In the genomic region with DNA sequence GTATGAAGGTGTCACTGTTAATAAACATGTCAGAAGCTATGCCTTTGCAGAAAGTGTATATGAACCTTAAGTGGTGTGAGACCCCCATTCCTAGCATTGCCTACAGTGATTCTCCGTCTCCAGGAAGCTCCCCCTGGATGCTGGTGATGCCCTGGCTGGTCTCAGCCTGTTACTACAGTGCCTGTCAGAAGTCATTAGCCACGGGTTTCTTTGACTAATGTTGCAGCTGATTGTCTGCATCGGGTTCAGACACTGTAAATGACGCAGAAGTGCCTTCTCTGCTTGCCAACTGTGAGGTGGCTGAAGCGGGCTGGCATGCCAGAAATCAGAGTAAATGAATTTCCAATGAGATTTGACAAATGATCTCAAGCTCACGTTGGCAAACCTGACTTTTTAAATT, we compare ENCODE assay signal across 27 mouse cellular contexts.
DNase-seq lines count a peak whose midpoint lies in the region; ATAC-seq and TF ChIP-seq lines count a peak whose summit lies in the region.
"Had no signal": no experiment of that assay in that cellular context is flagged by ENCODE, and none has a peak within 500 bp of the region (broad histone marks: within the 10 kb centered on the region; RNA-seq: fewer than 3 reads in every experiment).

No protein-coding gene starts in this region.

- H3K36me3 ChIP-seq in hindbrain, embryonic 15.5 days: no peaks in the 10 kb centered on the region
- H3K36me3 ChIP-seq in hindbrain, embryonic 12.5 days: no peaks in the 10 kb centered on the region
- no peaks in the 10 kb centered on the region for H3K36me3 ChIP-seq in stomach, postnatal 0 days (ENCODE audit: control insufficient read depth, insufficient read depth, low read length)
- H3K36me3 ChIP-seq: kidney, embryonic 15.5 days; limb, embryonic 13.5 days; lung, embryonic 15.5 days; midbrain, embryonic 12.5 days; neural tube, embryonic 12.5 days had no signal

- DNase-seq in cerebellum, postnatal 10 days: peak; percentile 74 to 83
- no peak for DNase-seq in cerebellum, adult 8-10 months
- DNase-seq in Muller cell, postnatal 12 days (ENCODE audit: inconsistent ontology term): peak; percentile 37
- DNase-seq in retina, postnatal 1 day: peak; percentile 75
- DNase-seq in stomach, postnatal 0 days (ENCODE audit: low spot score): no peak
- DNase-seq: adrenal gland, postnatal 10 days; cerebellum, adult 11-12 months; cerebellum, postnatal 25 days; gastrocnemius, postnatal 14 days; heart, postnatal 36 days; kidney, adult 18-20 months; kidney, postnatal 25 days; lung, postnatal 36 days; right cerebral cortex, postnatal 14 days had no signal

- no peaks in the 10 kb centered on the region for H3K27me3 ChIP-seq in hindbrain, embryonic 15.5 days
- H3K27me3 ChIP-seq in hindbrain, embryonic 12.5 days: no peaks in the 10 kb centered on the region
- H3K27me3 ChIP-seq in stomach, postnatal 0 days (ENCODE audit: control insufficient read depth, insufficient read depth, low read length): no peaks in the 10 kb centered on the region
- H3K27me3 ChIP-seq: CH12.LX; forebrain, embryonic 13.5 days; limb, embryonic 13.5 days; lung, embryonic 15.5 days; neural tube, embryonic 12.5 days had no signal

- no peak overlapping the region for H3K4me2 ChIP-seq in hindbrain, embryonic 15.5 days
- no peak overlapping the region for H3K4me2 ChIP-seq in hindbrain, embryonic 12.5 days (replicated peaks)
- no peak overlapping the region for H3K4me2 ChIP-seq in stomach, postnatal 0 days (replicated peaks; ENCODE audit: low read depth)
- H3K4me2 ChIP-seq: forebrain, embryonic 13.5 days; heart, embryonic 11.5 days; kidney, embryonic 15.5 days; limb, embryonic 13.5 days; liver, embryonic 11.5 days; lung, embryonic 15.5 days; midbrain, embryonic 12.5 days; neural tube, embryonic 12.5 days had no signal

- H3K9me3 ChIP-seq in hindbrain, embryonic 15.5 days: 0 out of 2 replicates have a peak, but pooled peaks cover 3% of the 10 kb centered on the region
- 0 out of 2 replicates have a peak, but pooled peaks cover 7% of the 10 kb centered on the region for H3K9me3 ChIP-seq in hindbrain, embryonic 12.5 days (replicated peaks)
- H3K9me3 ChIP-seq in stomach, postnatal 0 days (ENCODE audit: control insufficient read depth, low read length): no peaks in the 10 kb centered on the region
- H3K9me3 ChIP-seq: forebrain, embryonic 13.5 days; kidney, embryonic 15.5 days; lung, embryonic 15.5 days; midbrain, embryonic 12.5 days had no signal

- H3K4me1 ChIP-seq in hindbrain, embryonic 15.5 days (replicated peaks): no peaks in the 10 kb centered on the region
- H3K4me1 ChIP-seq in hindbrain, embryonic 12.5 days: no peaks in the 10 kb centered on the region
- no peaks in the 10 kb centered on the region for H3K4me1 ChIP-seq in stomach, postnatal 0 days (replicated peaks; ENCODE audit: control insufficient read depth, insufficient read depth)
- H3K4me1 ChIP-seq: forebrain, embryonic 13.5 days; limb, embryonic 13.5 days; lung, embryonic 15.5 days; neural tube, embryonic 12.5 days had no signal

- H3K27ac ChIP-seq in hindbrain, embryonic 15.5 days (replicated peaks): no peak overlapping the region
- no peak overlapping the region for H3K27ac ChIP-seq in hindbrain, embryonic 12.5 days
- H3K27ac ChIP-seq in stomach, postnatal 0 days (replicated peaks): no peak overlapping the region
- H3K27ac ChIP-seq: forebrain, embryonic 13.5 days; kidney, embryonic 15.5 days; limb, embryonic 13.5 days; lung, embryonic 15.5 days; midbrain, embryonic 12.5 days; neural tube, embryonic 12.5 days had no signal

- no peak for TF ChIP-seq EP300 in stomach, postnatal 0 days (optimal IDR thresholded peaks at IDR 0.05)

- no peak overlapping the region for H3K4me3 ChIP-seq in hindbrain, embryonic 15.5 days
- H3K4me3 ChIP-seq in hindbrain, embryonic 12.5 days: no peak overlapping the region
- H3K4me3 ChIP-seq in stomach, postnatal 0 days (ENCODE audit: low read depth, low read length): no peak overlapping the region
- H3K4me3 ChIP-seq: forebrain, embryonic 13.5 days; kidney, embryonic 15.5 days; limb, embryonic 13.5 days; lung, embryonic 15.5 days; midbrain, embryonic 12.5 days; myocyte; neural tube, embryonic 12.5 days had no signal

- peak; percentile 69 for ATAC-seq in hindbrain, embryonic 15.5 days (ENCODE audit: low FRiP score, low read depth)
- no peak; the same call in 1 of the 2 replicates for ATAC-seq in hindbrain, embryonic 12.5 days (ENCODE audit: low FRiP score)
- no peak for ATAC-seq in stomach, postnatal 0 days (ENCODE audit: low FRiP score, low TSS enrichment)
- ATAC-seq: forebrain, embryonic 13.5 days; inflammation-experienced regulatory T-cells, adult 6 months had no signal

- H3K9ac ChIP-seq in hindbrain, embryonic 15.5 days: no peak overlapping the region
- H3K9ac ChIP-seq in hindbrain, embryonic 12.5 days: no peak overlapping the region
- no peak overlapping the region for H3K9ac ChIP-seq in stomach, postnatal 0 days (ENCODE audit: low read length)
- H3K9ac ChIP-seq: forebrain, embryonic 13.5 days; kidney, embryonic 15.5 days; limb, embryonic 13.5 days; lung, embryonic 15.5 days; midbrain, embryonic 12.5 days; neural tube, embryonic 12.5 days had no signal

- WGBS in hindbrain, embryonic 15.5 days: 46% methylated on average over 6 of the region's 6 CpGs
- 60% methylated on average over 6 of the region's 6 CpGs for WGBS in hindbrain, embryonic 12.5 days
- WGBS in stomach, postnatal 0 days: 59% methylated on average over 6 of the region's 6 CpGs

- TF ChIP-seq CTCF in stomach, postnatal 0 days (IDR thresholded peaks at IDR 0.05; ENCODE audit: low read depth): no peak

Comparison
In these comparisons a context has a peak if more than half of its experiments do, and no peak if none do; other contexts are left out.
1. DNase-seq: peak in cerebellum, postnatal 10 days (2 of 2), Muller cell, postnatal 12 days (single experiment) and retina, postnatal 1 day (single experiment); none in cerebellum, adult 8-10 months (single experiment) and stomach, postnatal 0 days (single experiment).